ENCODE assay signal across 19 mouse cellular contexts in the genomic region with DNA sequence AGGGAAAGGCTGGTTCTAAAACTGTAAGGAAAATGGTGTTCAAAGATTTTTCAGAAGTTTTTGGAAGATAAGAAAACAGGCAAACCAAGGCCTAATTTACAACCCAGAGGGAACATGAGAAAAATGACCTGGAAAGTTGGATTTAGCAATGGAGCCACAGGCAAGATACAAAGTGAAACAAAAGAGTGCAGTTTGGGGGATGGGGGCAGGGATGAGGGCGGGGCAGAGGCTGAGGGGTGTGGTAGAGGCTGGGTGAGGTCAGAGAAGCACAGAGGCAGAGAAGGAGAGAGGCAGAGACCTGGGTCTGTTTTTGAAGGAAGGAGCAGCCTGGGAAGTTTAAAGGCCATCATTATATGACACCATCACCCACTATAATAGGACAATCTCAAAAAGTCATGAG.
"Had no signal": no experiment of that assay in that cellular context is flagged by ENCODE, and none has a peak within 500 bp of the region (broad histone marks: within the 10 kb centered on the region; RNA-seq: fewer than 3 reads in every experiment).

No protein-coding gene starts in this region.

- H3K4me3 ChIP-seq: heart, adult 2 months; heart, embryonic 13.5 days; heart, embryonic 15.5 days; hindbrain, embryonic 10.5 days; hindbrain, embryonic 12.5 days; intestine, embryonic 15.5 days; kidney, embryonic 15.5 days; limb, embryonic 13.5 days; limb, embryonic 15.5 days; liver, embryonic 12.5 days had no signal

- H3K4me2 ChIP-seq: heart, embryonic 11.5 days; heart, embryonic 13.5 days; heart, embryonic 15.5 days; hindbrain, embryonic 12.5 days; hindbrain, embryonic 14.5 days; intestine, embryonic 15.5 days; kidney, embryonic 15.5 days; limb, embryonic 13.5 days; limb, embryonic 15.5 days; liver, embryonic 12.5 days had no signal

- ATAC-seq: inflammation-experienced regulatory T-cells, adult 6 months; intestine, embryonic 15.5 days; liver, embryonic 12.5 days had no signal

- H3K27me3 ChIP-seq: heart, embryonic 13.5 days; heart, embryonic 15.5 days; hindbrain, embryonic 12.5 days; intestine, embryonic 15.5 days; kidney, embryonic 15.5 days; limb, embryonic 13.5 days; limb, embryonic 15.5 days; liver, embryonic 12.5 days had no signal

- H3K9ac ChIP-seq: heart, embryonic 13.5 days; heart, embryonic 15.5 days; hindbrain, embryonic 12.5 days; hindbrain, embryonic 14.5 days; intestine, embryonic 15.5 days; kidney, embryonic 15.5 days; limb, embryonic 13.5 days; limb, embryonic 15.5 days; liver, embryonic 12.5 days; liver, embryonic 14.5 days had no signal

- H3K4me1 ChIP-seq: intestine, embryonic 15.5 days; limb, embryonic 13.5 days; limb, embryonic 15.5 days; liver, embryonic 12.5 days had no signal

- H3K36me3 ChIP-seq: heart, embryonic 13.5 days; heart, embryonic 15.5 days; hindbrain, embryonic 12.5 days; intestine, embryonic 15.5 days; kidney, embryonic 15.5 days; limb, embryonic 13.5 days; limb, embryonic 15.5 days; liver, embryonic 12.5 days had no signal

- H3K27ac ChIP-seq: heart, adult 2 months; heart, embryonic 13.5 days; heart, embryonic 15.5 days; hindbrain, embryonic 10.5 days; hindbrain, embryonic 12.5 days; hindbrain, embryonic 14.5 days; intestine, embryonic 15.5 days; kidney, embryonic 15.5 days; kidney, postnatal 0 days; limb, embryonic 13.5 days; limb, embryonic 15.5 days; liver, embryonic 12.5 days; liver, embryonic 14.5 days had no signal

- H3K9me3 ChIP-seq: heart, embryonic 15.5 days; intestine, embryonic 15.5 days; kidney, embryonic 15.5 days; limb, embryonic 15.5 days; liver, embryonic 12.5 days had no signal

- DNase-seq: gastrocnemius, postnatal 14 days; gastrocnemius, postnatal 36 days; heart, adult 11 months; layer of hippocampus, postnatal 36 days had no signal
